Mouse (Mus musculus): ENCODE data around the gene 5031439G07Rik. TPM values are rescaled to one million over a fixed set of nuclear protein-coding genes. Genes with fewer than 3 reads are reported as not detected.

The 5031439G07Rik gene
- total and polyA plus RNA-seq, 3 experiments = 19.6 to 61.0 TPM; not detected in 1

- peaks cover 5% of the 10 kb centered on the region for H3K79me2 ChIP-seq (ENCODE audit: control insufficient read depth, insufficient read depth, low read length, poor library complexity)
- TF ChIP-seq GATA1 (IDR thresholded peaks at IDR 0.05; ENCODE audit: low read depth, low read length) = no peak
- TF ChIP-seq EP300 (IDR thresholded peaks at IDR 0.05; ENCODE audit: low read depth in 1 of 2, low read length in 2 of 2) = no peak
- TF ChIP-seq POLR2AphosphoS5 (IDR thresholded peaks at IDR 0.05; ENCODE audit: borderline replicate concordance, low read depth, low read length) = no peak
- no peak for TF ChIP-seq SMC3 (IDR thresholded peaks at IDR 0.05; ENCODE audit: low read depth, low read length)
- no peak for TF ChIP-seq MAFK (IDR thresholded peaks at IDR 0.05; ENCODE audit: borderline replicate concordance, low read depth, low read length)
- TF ChIP-seq E2F4 (IDR thresholded peaks at IDR 0.05; ENCODE audit: borderline replicate concordance, low read depth, low read length) = no peak
- H3K9ac ChIP-seq (ENCODE audit: control insufficient read depth, low read depth, low read length, poor library complexity, severe bottlenecking) = no peak overlapping the region
- peaks cover 0 to 16% of the 10 kb centered on the region in 2 experiments; a peak in 2 of 4 replicates for H3K4me1 ChIP-seq (ENCODE audit: control insufficient read depth in 1 of 2, insufficient read depth in 2 of 2, low read length in 2 of 2)
- H3K27ac ChIP-seq (ENCODE audit: control insufficient read depth, low read depth, low read length) = no peak overlapping the region
- peaks cover 0 to 7% of the 10 kb centered on the region in 2 experiments; a peak in 2 of 4 replicates for H3K36me3 ChIP-seq (ENCODE audit: control insufficient read depth in 1 of 2, insufficient read depth in 2 of 2, low read length in 2 of 2)
- H3K27me3 ChIP-seq (ENCODE audit: control insufficient read depth in 1 of 2, insufficient read depth in 2 of 2, low read length in 2 of 2) = no peaks in the 10 kb centered on the region
- no peaks in the 10 kb centered on the region for H3K9me3 ChIP-seq (replicated peaks; ENCODE audit: insufficient read depth, low read length)
- DNase-seq (ENCODE audit: low read depth, low spot score) = no peak
- H3K4me3 ChIP-seq (ENCODE audit: control insufficient read depth in 1 of 2, insufficient read depth in 1 of 2, low read depth in 2 of 2, low read length in 2 of 2) = no peak overlapping the region
Measured at GRCm38 (mm10) chr15:84989771-84990170, 1.4 kb upstream of the 5031439G07Rik start.

- Histone ChIP-seq H3K9ac (ENCODE audit: control insufficient read depth, low read depth, low read length, poor library complexity, severe bottlenecking) (no peak overlapping the region), H3K36me3 (ENCODE audit: control insufficient read depth in 1 of 2, insufficient read depth in 2 of 2, low read length in 2 of 2) (peaks cover 0 to 7% of the 10 kb centered on the region in 2 experiments; a peak in 2 of 4 replicates), H3K4me3 (ENCODE audit: control insufficient read depth in 1 of 2, insufficient read depth in 1 of 2, low read depth in 2 of 2, low read length in 2 of 2) (no peak overlapping the region), H3K27me3 (ENCODE audit: control insufficient read depth in 1 of 2, insufficient read depth in 2 of 2, low read length in 2 of 2) (no peaks in the 10 kb centered on the region), H3K27ac (ENCODE audit: control insufficient read depth, low read depth, low read length) (no peak overlapping the region), H3K79me2 (ENCODE audit: control insufficient read depth, insufficient read depth, low read length, poor library complexity) (peaks cover 5% of the 10 kb centered on the region), H3K9me3 (replicated peaks; ENCODE audit: insufficient read depth, low read length) (no peaks in the 10 kb centered on the region), H3K4me1 (ENCODE audit: control insufficient read depth in 1 of 2, insufficient read depth in 2 of 2, low read length in 2 of 2) (peaks cover 0 to 14% of the 10 kb centered on the region in 2 experiments; a peak in 2 of 4 replicates)
- DNase-seq (ENCODE audit: low read depth, low spot score) = no peak
- TF ChIP-seq MXI1 (IDR thresholded peaks at IDR 0.05; ENCODE audit: low read depth, low read length) (no peak), TBP (IDR thresholded peaks at IDR 0.05; ENCODE audit: low read depth, low read length) (no peak), NELFE (IDR thresholded peaks at IDR 0.05; ENCODE audit: low read depth, low read length) (no peak), GABPA (IDR thresholded peaks at IDR 0.05; ENCODE audit: low read depth, low read length) (no peak), RAD21 (IDR thresholded peaks at IDR 0.05; ENCODE audit: low read depth, low read length) (no peak), TCF12 (IDR thresholded peaks at IDR 0.05; ENCODE audit: low read depth, low read length) (no peak), ELF1 (IDR thresholded peaks at IDR 0.05; ENCODE audit: low read depth, low read length) (no peak), CHD1 (IDR thresholded peaks at IDR 0.05; ENCODE audit: low read depth, low read length) (no peak)
Measured at GRCm38 (mm10) chr15:84989098-84989497, 747 bp upstream of the 5031439G07Rik start.

Data from MEL (cell line).